Mouse (Mus musculus) liver, embryonic 14.5 days (tissue): ENCODE measurements around the gene Vmn2r5. TPM values are rescaled to one million over a fixed set of nuclear protein-coding genes. Genes with fewer than 3 reads are reported as not detected.
"Not testable (repeated sequence)": the region's sequence is repeated elsewhere in the genome, so short reads cannot be mapped to it uniquely, and the experiment has no call there.

ENCODE experiments used
- ATAC-seq: fragments of 200-750 bp; cut with Nextera tagmentation; 2 replicates; pipeline ENCODE4 v1.8.0; 2017; ENCODE audit warnings: moderate number of reproducible peaks, mild to moderate bottlenecking, moderate library complexity; ENCODE audit not compliant: insufficient read depth
- DNase-seq, 3 experiments: peaks; one replicate each; pipeline ENCODE4 v3.0.0-alpha.2; 2012 to 2013; ENCODE audit warnings: low read depth in 3 of 3, low spot score in 3 of 3
- H3K27ac ChIP-seq: fragments of 300-500 bp; sonication (generic); 2 replicates; pipeline ENCODE4 v1.5.1; 2014; ENCODE audit warnings: moderate library complexity, mild to moderate bottlenecking, control low read depth, inconsistent platforms
- H3K27me3 ChIP-seq: fragments of 300-500 bp; sonication (generic); 2 replicates; pipeline ENCODE4 v1.6.1; 2014; ENCODE audit warnings: mild to moderate bottlenecking, low read length, moderate library complexity; ENCODE audit not compliant: control insufficient read depth, insufficient read depth
- H3K36me3 ChIP-seq: fragments of 300-500 bp; sonication (generic); replicated peaks from 2 replicates; pipeline ENCODE4 v1.6.1; 2014; ENCODE audit warnings: low read depth; ENCODE audit not compliant: control insufficient read depth, insufficient read depth
- H3K4me1 ChIP-seq, 2 experiments: fragments of 200-500 bp in 1 of 2; fragments of 300-500 bp in 1 of 2; sonication (generic) in 1 of 2; replicated peaks; 2 replicates each; pipeline ENCODE4 v1.6.1; 2012 to 2014; ENCODE audit warnings: antibody characterized with exemption in 1 of 2, inconsistent platforms in 1 of 2, low read length in 1 of 2; ENCODE audit not compliant: control insufficient read depth in 2 of 2, insufficient read depth in 2 of 2
- H3K4me2 ChIP-seq: fragments of 300-500 bp; sonication (generic); 2 replicates; pipeline ENCODE4 v1.6.1; 2014; ENCODE audit warnings: low read depth, mild to moderate bottlenecking, control low read depth, moderate library complexity
- H3K4me3 ChIP-seq, 2 experiments: fragments of 200-500 bp in 1 of 2; fragments of 300-500 bp in 1 of 2; sonication (generic) in 1 of 2; 2 replicates each; pipeline ENCODE4 v1.5.1; 2012 to 2014; ENCODE audit warnings: low read depth in 2 of 2, low read length in 2 of 2, mild to moderate bottlenecking in 2 of 2, control low read depth in 1 of 2, inconsistent platforms in 1 of 2, moderate library complexity in 1 of 2; ENCODE audit not compliant: insufficient read depth in 1 of 2
- H3K9ac ChIP-seq: fragments of 300-500 bp; sonication (generic); replicated peaks from 2 replicates; pipeline ENCODE4 v1.6.1; 2014; ENCODE audit warnings: mild to moderate bottlenecking, control low read depth, moderate library complexity
- H3K9me3 ChIP-seq: fragments of 300-500 bp; sonication (generic); 2 replicates; pipeline ENCODE4 v1.6.1; 2016; ENCODE audit warnings: low read length, mixed read lengths; ENCODE audit not compliant: control insufficient read depth
- WGBS: fragments of 180-500 bp; shearing (Covaris S2); extraction: QIAGEN DNeasy Blood & Tissue Kit; methylation state at CpG from one replicate; pipeline ENCODE4 v1.1.7; 2014; ENCODE audit not compliant: insufficient replicate concordance; 5-methylcytosine and 5-hydroxymethylcytosine counted together
- polyA plus RNA-seq, 2 experiments: library from polyadenylated mRNA; depleted of rRNA in 1 of 2; stranded (reverse) in 1 of 2; unstranded in 1 of 2; fragments of >200 nt; fragmentation: Nextera tagmentation in 1 of 2; extraction: Ambion mirVana in 1 of 2; gene quantifications; 2 replicates each; pipeline versions ENCODE4 v1.2.1 to v1.2.3; 2012 to 2014

Gene Vmn2r5
- polyA plus RNA-seq (2012; rRNA removed) = not detected in 2 replicates
- polyA plus RNA-seq (2014; fragmentation: Nextera tagmentation; extraction: Ambion mirVana) = not detected in 2 replicates

- no CpG with 5 or more reads among the region's 2 CpGs for WGBS
- DNase-seq = not testable (repeated sequence)
Measured at GRCm38 (mm10) chr3:64509742-64510141, at the start of gene Vmn2r5. Gene Vmn2r5, minus strand, starts transcription at chr3:64509842.

GRCm38 (mm10) chr3:64523585-64523984, 13.9 kb upstream of the Vmn2r5 start:
- H3K36me3 ChIP-seq, H3K9ac ChIP-seq, H3K4me1 ChIP-seq, H3K9me3 ChIP-seq, H3K27me3 ChIP-seq, ATAC-seq, H3K4me3 ChIP-seq, DNase-seq, H3K27ac ChIP-seq, H3K4me2 ChIP-seq: not testable (repeated sequence)
- WGBS = 43% methylated on average over 1 of the region's 1 CpGs

More at GRCm38 (mm10) chr3:64509742-64510141, at the start of gene Vmn2r5:
- H3K36me3 ChIP-seq, H3K9ac ChIP-seq, H3K9me3 ChIP-seq, H3K27ac ChIP-seq, H3K27me3 ChIP-seq, H3K4me2 ChIP-seq, ATAC-seq, H3K4me1 ChIP-seq, H3K4me3 ChIP-seq: not testable (repeated sequence)

Other genes with a start within 250 kb of the Vmn2r5 start
- not detected in 2 replicates for gene Vmn2r3, start 220.1 kb downstream of the Vmn2r5 start, polyA plus RNA-seq (2012; rRNA removed)
- not detected in 2 replicates for gene Vmn2r3, start 220.1 kb downstream of the Vmn2r5 start, polyA plus RNA-seq (2014; fragmentation: Nextera tagmentation; extraction: Ambion mirVana)
- not detected in 2 replicates for gene Vmn2r4, start 94.5 kb downstream of the Vmn2r5 start, polyA plus RNA-seq (2012; rRNA removed)
- not detected in 2 replicates for gene Vmn2r4, start 94.5 kb downstream of the Vmn2r5 start, polyA plus RNA-seq (2014; fragmentation: Nextera tagmentation; extraction: Ambion mirVana)
- gene Vmn2r6, start 56.0 kb upstream of the Vmn2r5 start, polyA plus RNA-seq (2012; rRNA removed) = not detected in 2 replicates
- not detected in 2 replicates for gene Vmn2r6, start 56.0 kb upstream of the Vmn2r5 start, polyA plus RNA-seq (2014; fragmentation: Nextera tagmentation; extraction: Ambion mirVana)